Mouse (Mus musculus) embryonic stem cell, embryonic (primary cell): ENCODE data around the gene Clasrp.

ENCODE experiments used
- CTCF ChIA-PET, 4 experiments: fragments of 300-600 bp in 2 of 4; fragments of 350-600 bp in 2 of 4; sonication (Branson Sonifier 250); formaldehyde crosslinking; loops; one replicate each; lab custom pipeline; 2022; ENCODE audit warnings: inconsistent platforms in 2 of 4; lab: Charles Lee
- POLR2A ChIA-PET, 4 experiments: fragments of 300-600 bp in 2 of 4; fragments of 350-600 bp in 2 of 4; sonication (Branson Sonifier 250); formaldehyde crosslinking; loops; one replicate each; lab custom pipeline; 2022; ENCODE audit warnings: antibody characterized with exemption in 4 of 4, inconsistent platforms in 1 of 4; lab: Charles Lee

The Clasrp gene

GRCm38 (mm10) chr7:19541681-19542154, 62.6 kb downstream of the Clasrp start:
- POLR2A ChIA-PET: interaction anchor here in 2 of 4 experiments (0.6 to 1.6 kb wide), 3 partner anchors 18 to 80 kb away, joined by 3 to 4 read pairs (median 3); no protein-coding TSS in a partner anchor
- CTCF ChIA-PET: interaction anchor here in 3 of 4 experiments (0.7 to 3.0 kb wide), 3 partner anchors 11 to 47 kb away, joined by 3 to 12 read pairs (median 4); no protein-coding TSS in a partner anchor

DNA sequence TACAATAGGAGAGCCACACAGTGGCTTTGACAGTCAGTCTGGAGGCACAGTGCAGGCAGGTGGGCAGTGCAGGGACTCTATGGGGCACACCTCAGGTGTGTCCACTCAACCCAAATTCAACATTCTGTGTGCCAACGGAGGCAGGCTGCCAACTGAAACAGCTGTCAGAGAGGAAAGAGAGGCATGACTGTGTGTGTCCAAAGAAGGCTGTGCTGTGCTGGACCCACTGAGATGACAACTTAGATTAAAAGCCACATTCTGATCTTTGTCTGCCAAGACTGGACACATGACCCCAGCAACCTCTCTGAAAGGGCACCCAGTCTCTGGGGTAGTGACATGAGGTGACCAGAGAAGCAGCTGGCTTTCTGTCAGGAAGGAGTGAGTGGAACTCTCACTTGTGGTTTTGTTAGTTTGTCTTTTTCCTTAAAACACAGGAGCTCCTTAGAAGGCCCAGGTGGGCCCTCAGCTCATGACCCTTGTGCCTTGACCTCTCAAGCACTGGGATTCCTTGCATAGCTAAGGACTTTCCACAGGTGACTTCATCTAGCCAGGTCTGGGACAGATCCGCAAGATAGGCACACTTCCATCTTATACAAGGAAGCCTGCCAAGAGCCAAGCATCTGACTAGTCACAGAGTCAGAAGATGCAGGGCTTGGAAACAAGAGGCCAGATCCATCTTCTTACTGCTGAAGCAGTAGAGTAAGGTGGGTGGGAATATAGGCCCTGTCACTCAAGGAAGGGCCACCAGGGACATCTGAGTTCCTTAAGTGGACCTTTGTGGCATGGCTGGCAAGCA, 63.3 kb downstream of the Clasrp start:
- CTCF ChIA-PET: interaction anchor here in 3 of 4 experiments (0.7 to 3.0 kb wide), 3 partner anchors 10 to 48 kb away, joined by 3 to 12 read pairs (median 4); no protein-coding TSS in a partner anchor
- POLR2A ChIA-PET: interaction anchor here in 1 of 4 experiments (0.7 to 1.6 kb wide), 2 partner anchors 19 to 81 kb away, joined by 3 to 4 read pairs; no protein-coding TSS in a partner anchor

DNA sequence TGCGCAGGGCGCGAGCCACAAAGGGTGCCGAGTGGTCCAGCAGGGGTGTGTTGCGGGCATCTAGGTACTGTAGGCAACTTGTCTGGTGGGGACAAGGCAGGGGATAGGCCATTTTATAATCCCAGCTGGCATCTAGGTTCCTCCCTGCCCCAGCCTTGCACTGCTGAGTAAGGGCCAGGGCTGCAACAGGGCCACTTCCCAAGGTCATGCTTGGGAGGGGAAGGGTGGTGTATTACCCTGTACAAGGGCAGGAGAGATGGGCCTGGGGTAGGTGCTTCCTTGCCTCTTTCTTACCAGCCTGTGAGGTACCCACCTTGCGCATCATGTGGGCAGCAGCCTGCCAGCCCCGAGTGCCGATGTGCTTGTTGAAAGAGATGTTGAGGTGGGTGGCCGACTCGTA, 69.6 kb downstream of the Clasrp start:
- CTCF ChIA-PET: interaction anchor here in 1 of 4 experiments (1.0 to 1.4 kb wide), 2 partner anchors 10 to 55 kb away, joined by 3 read pairs; no protein-coding TSS in a partner anchor
- POLR2A ChIA-PET: interaction anchor here in 1 of 4 experiments (0.9 kb wide), 1 partner anchor 68 kb away, joined by 3 read pairs; no protein-coding TSS in a partner anchor

- ChIA-PET POLR2A (interaction anchor here in 3 of 4 experiments (0.6 to 6.0 kb wide), 12 partner anchors 14 to 107 kb away, joined by 3 to 43 read pairs (median 4); partner anchors contain the start of gene Nkpd1 (in 2 of the 3)), CTCF (interaction anchor here in 2 of 4 experiments (1.0 to 2.3 kb wide), 5 partner anchors 12 to 127 kb away, joined by 3 to 5 read pairs (median 4); partner anchors contain the start of genes Ckm (in 1 of the 2) and Nkpd1 (in 1 of the 2))
These were observed 72.0 kb downstream of the Clasrp start for GRCm38 (mm10) chr7:19532240-19532639.

- POLR2A ChIA-PET: interaction anchor here in 3 of 4 experiments (0.6 to 6.0 kb wide), 34 partner anchors 8 to 185 kb away, joined by 3 to 43 read pairs (median 4); partner anchors contain the start of genes Nkpd1 (in 2 of the 3), Ppp1r37 (in 2 of the 3), Apoc1 (in 1 of the 3) and Apoe (in 1 of the 3)
- CTCF ChIA-PET: interaction anchor here (0.6 to 2.6 kb wide), 31 partner anchors 8 to 477 kb away, joined by 3 to 14 read pairs (median 4); partner anchors contain the start of genes Nkpd1 (in 3 of the 4) and Rsph6a (in 1 of the 4)
These were observed 73.2 kb downstream of the Clasrp start for GRCm38 (mm10) chr7:19531077-19531476.
